Mouse (Mus musculus) liver, embryonic 14.5 days (tissue): ENCODE measurements around the gene Syce2. TPM values are rescaled to one million over a fixed set of nuclear protein-coding genes. Genes with fewer than 3 reads are reported as not detected.
"Not testable (repeated sequence)": the region's sequence is repeated elsewhere in the genome, so short reads cannot be mapped to it uniquely, and the experiment has no call there.

Experiments used
- ATAC-seq: fragments of 200-750 bp; cut with Nextera tagmentation; 2 replicates; pipeline ENCODE4 v1.8.0; 2017; ENCODE audit warnings: moderate number of reproducible peaks, mild to moderate bottlenecking, moderate library complexity; ENCODE audit not compliant: insufficient read depth
- DNase-seq, 3 experiments: peaks; one replicate each; pipeline ENCODE4 v3.0.0-alpha.2; 2012 to 2013; ENCODE audit warnings: low read depth in 3 of 3, low spot score in 3 of 3
- H3K27ac ChIP-seq: fragments of 300-500 bp; sonication (generic); 2 replicates; pipeline ENCODE4 v1.5.1; 2014; ENCODE audit warnings: moderate library complexity, mild to moderate bottlenecking, control low read depth, inconsistent platforms
- H3K27me3 ChIP-seq: fragments of 300-500 bp; sonication (generic); 2 replicates; pipeline ENCODE4 v1.6.1; 2014; ENCODE audit warnings: mild to moderate bottlenecking, low read length, moderate library complexity; ENCODE audit not compliant: control insufficient read depth, insufficient read depth
- H3K36me3 ChIP-seq: fragments of 300-500 bp; sonication (generic); replicated peaks from 2 replicates; pipeline ENCODE4 v1.6.1; 2014; ENCODE audit warnings: low read depth; ENCODE audit not compliant: control insufficient read depth, insufficient read depth
- H3K4me1 ChIP-seq, 2 experiments: fragments of 200-500 bp in 1 of 2; fragments of 300-500 bp in 1 of 2; sonication (generic) in 1 of 2; replicated peaks; 2 replicates each; pipeline ENCODE4 v1.6.1; 2012 to 2014; ENCODE audit warnings: antibody characterized with exemption in 1 of 2, inconsistent platforms in 1 of 2, low read length in 1 of 2; ENCODE audit not compliant: control insufficient read depth in 2 of 2, insufficient read depth in 2 of 2
- H3K4me2 ChIP-seq: fragments of 300-500 bp; sonication (generic); 2 replicates; pipeline ENCODE4 v1.6.1; 2014; ENCODE audit warnings: low read depth, mild to moderate bottlenecking, control low read depth, moderate library complexity
- H3K4me3 ChIP-seq, 2 experiments: fragments of 200-500 bp in 1 of 2; fragments of 300-500 bp in 1 of 2; sonication (generic) in 1 of 2; 2 replicates each; pipeline ENCODE4 v1.5.1; 2012 to 2014; ENCODE audit warnings: low read depth in 2 of 2, low read length in 2 of 2, mild to moderate bottlenecking in 2 of 2, control low read depth in 1 of 2, inconsistent platforms in 1 of 2, moderate library complexity in 1 of 2; ENCODE audit not compliant: insufficient read depth in 1 of 2
- H3K9ac ChIP-seq: fragments of 300-500 bp; sonication (generic); replicated peaks from 2 replicates; pipeline ENCODE4 v1.6.1; 2014; ENCODE audit warnings: mild to moderate bottlenecking, control low read depth, moderate library complexity
- H3K9me3 ChIP-seq: fragments of 300-500 bp; sonication (generic); 2 replicates; pipeline ENCODE4 v1.6.1; 2016; ENCODE audit warnings: low read length, mixed read lengths; ENCODE audit not compliant: control insufficient read depth
- CTCF ChIP-seq: IDR thresholded peaks from 2 replicates; pipeline ENCODE4 v1.5.1; 2016; ENCODE audit warnings: antibody characterized with exemption, low read depth, control low read depth
- EP300 ChIP-seq: IDR thresholded peaks from 2 replicates; pipeline ENCODE4 v1.6.1; 2016; ENCODE audit warnings: antibody characterized with exemption, low read depth
- WGBS: fragments of 180-500 bp; shearing (Covaris S2); extraction: QIAGEN DNeasy Blood & Tissue Kit; methylation state at CpG from one replicate; pipeline ENCODE4 v1.1.7; 2014; ENCODE audit not compliant: insufficient replicate concordance; 5-methylcytosine and 5-hydroxymethylcytosine counted together
- polyA plus RNA-seq, 2 experiments: library from polyadenylated mRNA; depleted of rRNA in 1 of 2; stranded (reverse) in 1 of 2; unstranded in 1 of 2; fragments of >200 nt; fragmentation: Nextera tagmentation in 1 of 2; extraction: Ambion mirVana in 1 of 2; gene quantifications; 2 replicates each; pipeline versions ENCODE4 v1.2.1 to v1.2.3; 2012 to 2014

The Syce2 gene
- polyA plus RNA-seq, 2 experiments: 26.4 to 78.2 TPM

GRCm38 (mm10) chr8:84907979-84908378 is 36.1 kb downstream of the Syce2 start:
- peak overlapping the region; percentile 81 for H3K4me2 ChIP-seq
- not testable (repeated sequence) for H3K27me3 ChIP-seq, H3K9me3 ChIP-seq, DNase-seq
- peak overlapping the region; percentile 78 for H3K27ac ChIP-seq
- 13% methylated on average over 7 of the region's 7 CpGs for WGBS
- H3K9ac ChIP-seq: peak overlapping the region; percentile 55
- peak overlapping the region; percentile 9 to 66; a peak in 3 of 4 replicates for H3K4me3 ChIP-seq
- peaks cover 4 to 22% of the 10 kb centered on the region in 2 experiments for H3K4me1 ChIP-seq
- peak; percentile 26 for TF ChIP-seq CTCF
- H3K36me3 ChIP-seq: peaks cover 26% of the 10 kb centered on the region
- peak; percentile 9 for ATAC-seq

- H3K4me2 ChIP-seq: peak within 1 kb of the TSS; percentile 81
- peak; percentile 89 for ATAC-seq
- H3K27me3 ChIP-seq: peaks cover 6% of the 10 kb centered on the region
- H3K4me1 ChIP-seq: peaks cover 5 to 20% of the 10 kb centered on the region in 2 experiments
- H3K36me3 ChIP-seq: peaks cover 23% of the 10 kb centered on the region
- peak; percentile 97 for DNase-seq
- WGBS: 1% methylated on average over 45 of the region's 45 CpGs
- H3K4me3 ChIP-seq: peak within 1 kb of the TSS; percentile 66 to 76
- peak within 1 kb of the TSS; percentile 84 for H3K9ac ChIP-seq
- TF ChIP-seq CTCF: no peak
- no peak; the same call in 1 of the 2 replicates for TF ChIP-seq EP300
- H3K27ac ChIP-seq: peak within 1 kb of the TSS; percentile 78
- H3K9me3 ChIP-seq: no peaks in the 10 kb centered on the region
Observed at GRCm38 (mm10) chr8:84908421-84909161, 36.7 kb downstream of the Syce2 start, which contains the start of gene Dnase2a. TSS of gene Dnase2a (plus strand) at chr8:84908560.

GRCm38 (mm10) chr8:84909162-84909767 is 37.4 kb downstream of the Syce2 start:
- H3K36me3 ChIP-seq: peaks cover 17% of the 10 kb centered on the region
- no peak for DNase-seq
- TF ChIP-seq CTCF (no peak), EP300 (no peak)
- peak overlapping the region; percentile 66 to 76 for H3K4me3 ChIP-seq
- WGBS: 41% methylated on average over 20 of the region's 20 CpGs
- H3K4me1 ChIP-seq: peaks cover 3 to 18% of the 10 kb centered on the region in 2 experiments; a peak in 3 of 4 replicates
- H3K27me3 ChIP-seq: peaks cover 6% of the 10 kb centered on the region
- no peaks in the 10 kb centered on the region for H3K9me3 ChIP-seq
- H3K27ac ChIP-seq: peak overlapping the region; percentile 74
- peak overlapping the region; percentile 84 for H3K9ac ChIP-seq
- peak overlapping the region; percentile 81 for H3K4me2 ChIP-seq
- no peak for ATAC-seq

GRCm38 (mm10) chr8:84909949-84910348 is 38.0 kb downstream of the Syce2 start:
- ATAC-seq (no peak), DNase-seq (no peak)
- Histone ChIP-seq H3K27ac (peak overlapping the region; percentile 14), H3K27me3 (peaks cover 6% of the 10 kb centered on the region), H3K9me3 (no peaks in the 10 kb centered on the region), H3K4me1 (peaks cover 3 to 18% of the 10 kb centered on the region in 2 experiments; a peak in 3 of 4 replicates), H3K4me2 (peak overlapping the region; percentile 81), H3K36me3 (peaks cover 10% of the 10 kb centered on the region), H3K9ac (peak overlapping the region; percentile 84; the same call in 1 of the 2 replicates), H3K4me3 (peak overlapping the region; percentile 66 to 76; a peak in 3 of 4 replicates)
- 51% methylated on average over 5 of the region's 5 CpGs for WGBS
- TF ChIP-seq EP300: no peak
- TF ChIP-seq CTCF: no peak

GRCm38 (mm10) chr8:84910551-84910950 is 38.6 kb downstream of the Syce2 start:
- Histone ChIP-seq H3K4me1 (peaks cover 3 to 18% of the 10 kb centered on the region in 2 experiments; a peak in 3 of 4 replicates), H3K9me3 (no peaks in the 10 kb centered on the region), H3K27me3 (peaks cover 6% of the 10 kb centered on the region), H3K36me3 (peaks cover 4% of the 10 kb centered on the region), H3K27ac (no peak overlapping the region), H3K4me3 (no peak overlapping the region), H3K4me2 (no peak overlapping the region; the same call in 1 of the 2 replicates), H3K9ac (no peak overlapping the region)
- 79% methylated on average over 6 of the region's 6 CpGs for WGBS
- no peak for TF ChIP-seq CTCF
- no peak for TF ChIP-seq EP300
- DNase-seq (no peak), ATAC-seq (no peak)
